8 mouse cellular contexts compared by ENCODE assay signal in the genomic region with DNA sequence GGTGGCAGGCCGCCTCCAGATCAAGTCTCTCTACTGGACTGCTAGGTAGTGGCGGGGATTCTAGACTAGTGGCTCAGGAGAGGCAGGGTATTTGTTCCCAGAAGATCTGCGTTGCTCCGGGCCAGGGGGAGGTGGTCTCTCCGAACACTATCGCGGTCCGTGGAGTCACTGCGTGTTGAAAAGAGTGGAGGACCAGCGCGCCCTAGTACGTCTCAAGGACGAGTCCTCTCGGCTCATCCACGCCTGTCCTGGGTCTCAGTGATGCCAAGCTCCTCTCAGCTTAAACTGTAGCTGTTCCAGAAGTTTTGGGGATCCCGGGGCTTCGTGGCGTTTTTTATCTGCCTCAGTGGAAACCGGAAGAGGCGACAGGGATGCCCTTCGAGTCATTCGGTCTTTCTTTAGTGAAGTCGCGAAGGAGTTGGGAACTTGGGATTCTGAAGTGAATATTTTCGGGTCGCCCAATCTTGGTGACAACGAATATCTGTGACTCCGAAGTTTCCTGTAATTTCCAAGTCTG. TPM values are rescaled to one million over a fixed set of nuclear protein-coding genes. Genes with fewer than 3 reads are reported as not detected.
DNase-seq lines count a peak whose midpoint lies in the region; ATAC-seq and TF ChIP-seq lines count a peak whose summit lies in the region.

No protein-coding gene starts in this region.

- H3K9me3 ChIP-seq in intestine, embryonic 15.5 days, result no peaks in the 10 kb centered on the region

- intact Hi-C loops in left cerebral cortex, adult 2 months (cut with DNase I), result loop anchor here (5.0 to 10.0 kb wide), 3 partner anchors 208 to 1595 kb away; a partner anchor contains a TSS

- peaks cover 39% of the 10 kb centered on the region for H3K27me3 ChIP-seq in intestine, embryonic 15.5 days (replicated peaks)

- H3K9ac ChIP-seq in intestine, embryonic 15.5 days, result no peak overlapping the region

- H3K27ac ChIP-seq in left cerebral cortex, adult 2 months, result no peak overlapping the region
- no peak overlapping the region for H3K27ac ChIP-seq in intestine, embryonic 15.5 days

- no peaks in the 10 kb centered on the region for H3K36me3 ChIP-seq in intestine, embryonic 15.5 days

- WGBS in intestine, embryonic 15.5 days, result under 1% methylated on average over 28 of the region's 28 CpGs

- no peak for TF ChIP-seq CTCF in left cerebral cortex, adult 2 months (IDR thresholded peaks at IDR 0.05)

- H3K4me3 ChIP-seq in left cerebral cortex, adult 2 months, result peak overlapping the region; percentile 40
- H3K4me3 ChIP-seq in intestine, embryonic 15.5 days (replicated peaks), result peak overlapping the region; percentile 31

- no peak for DNase-seq in left cerebral cortex, adult 2 months (ENCODE audit: extremely low spot score in 1 of 2, low spot score in 2 of 2)
- DNase-seq in left cerebral cortex, adult 11 months (ENCODE audit: low spot score), result no peak
- peak; percentile 63 for DNase-seq in embryo, embryonic 11 days
- DNase-seq in neural tube, embryonic 10.5 days (ENCODE audit: extremely low spot score, low spot score), result peak; percentile 77
- DNase-seq in adrenal gland, postnatal 36 days, result no peak
- DNase-seq in adrenal gland, adult 18-20 months (ENCODE audit: low spot score in 2 of 2), result no peak
- no peak for DNase-seq in lung, postnatal 36 days

- 0 out of 2 replicates have a peak, but pooled peaks cover 15% of the 10 kb centered on the region for H3K4me1 ChIP-seq in intestine, embryonic 15.5 days (replicated peaks)

- peak; percentile 36; the same call in 1 of the 2 replicates for ATAC-seq in intestine, embryonic 15.5 days

- peak overlapping the region; percentile 72 for H3K4me2 ChIP-seq in intestine, embryonic 15.5 days (replicated peaks)

RNA-seq across cellular contexts. Expression of a gene that starts 59.5 kb away (rescaled TPM):
- 10 to 100 TPM; 29.8 to 33.3 TPM for total RNA-seq in left cerebral cortex, adult 2 months (2021)
- 34.5 and 40.5 TPM in 2 replicates for polyA plus RNA-seq in intestine, embryonic 15.5 days (2015; fragmentation: Nextera tagmentation; extraction: Ambion mirVana)
- 10 to 100 TPM; 19.4 to 21.2 TPM for total RNA-seq in adrenal gland, postnatal 36 days (2021)
- 10 to 100 TPM; 15.0 to 18.5 TPM for total RNA-seq in adrenal gland, adult 18-20 months (2021)

Comparison
In these comparisons a context has a peak if more than half of its experiments do, and no peak if none do; other contexts are left out.
1. DNase-seq: peak in embryo, embryonic 11 days (single experiment) and neural tube, embryonic 10.5 days (single experiment); none in left cerebral cortex, adult 2 months (0 of 2), left cerebral cortex, adult 11 months (single experiment), adrenal gland, postnatal 36 days (0 of 2), adrenal gland, adult 18-20 months (0 of 2) and lung, postnatal 36 days (single experiment).